Mouse (Mus musculus) intestine, embryonic 15.5 days (tissue): ENCODE data around the gene Syt2. TPM values are rescaled to one million over a fixed set of nuclear protein-coding genes. Genes with fewer than 3 reads are reported as not detected.

ENCODE experiments used
- ATAC-seq: fragments of 200-750 bp; cut with Nextera tagmentation; 2 replicates; pipeline ENCODE4 v1.8.0; 2017; ENCODE audit warnings: moderate TSS enrichment, moderate library complexity
- H3K27ac ChIP-seq: fragments of 300-500 bp; sonication (generic); 2 replicates; pipeline ENCODE4 v1.5.1; 2015; ENCODE audit warnings: mild to moderate bottlenecking, inconsistent platforms
- H3K27me3 ChIP-seq: fragments of 300-500 bp; sonication (generic); replicated peaks from 2 replicates; pipeline ENCODE4 v1.6.1; 2015; ENCODE audit warnings: inconsistent platforms
- H3K36me3 ChIP-seq: fragments of 300-500 bp; sonication (generic); 2 replicates; pipeline ENCODE4 v1.6.1; 2015; ENCODE audit warnings: inconsistent platforms
- H3K4me1 ChIP-seq: fragments of 300-500 bp; sonication (generic); replicated peaks from 2 replicates; pipeline ENCODE4 v1.6.1; 2015; ENCODE audit warnings: inconsistent platforms
- H3K4me2 ChIP-seq: fragments of 300-500 bp; sonication (generic); replicated peaks from 2 replicates; pipeline ENCODE4 v1.6.1; 2015; ENCODE audit warnings: mild to moderate bottlenecking, inconsistent platforms
- H3K4me3 ChIP-seq: fragments of 300-500 bp; sonication (generic); replicated peaks from 2 replicates; pipeline ENCODE4 v1.5.1; 2015; ENCODE audit warnings: inconsistent platforms
- H3K9ac ChIP-seq: fragments of 300-500 bp; sonication (generic); 2 replicates; pipeline ENCODE4 v1.6.1; 2015; ENCODE audit warnings: inconsistent platforms
- H3K9me3 ChIP-seq: fragments of 300-500 bp; sonication (generic); 2 replicates; pipeline ENCODE4 v1.6.1; 2016; ENCODE audit warnings: inconsistent platforms
- WGBS: fragments of 180-500 bp; shearing (Covaris S2); methylation state at CpG from one replicate; pipeline ENCODE4 v1.1.7; 2015; 5-methylcytosine and 5-hydroxymethylcytosine counted together
- polyA plus RNA-seq: library from polyadenylated mRNA; unstranded; fragments of >200 nt; fragmentation: Nextera tagmentation; extraction: Ambion mirVana; gene quantifications from 2 replicates; pipeline ENCODE4 v1.2.1, GENCODE M21; 2015

The Syt2 gene
- polyA plus RNA-seq, 1 experiment from 2014 or later, result 2.0 TPM

DNA sequence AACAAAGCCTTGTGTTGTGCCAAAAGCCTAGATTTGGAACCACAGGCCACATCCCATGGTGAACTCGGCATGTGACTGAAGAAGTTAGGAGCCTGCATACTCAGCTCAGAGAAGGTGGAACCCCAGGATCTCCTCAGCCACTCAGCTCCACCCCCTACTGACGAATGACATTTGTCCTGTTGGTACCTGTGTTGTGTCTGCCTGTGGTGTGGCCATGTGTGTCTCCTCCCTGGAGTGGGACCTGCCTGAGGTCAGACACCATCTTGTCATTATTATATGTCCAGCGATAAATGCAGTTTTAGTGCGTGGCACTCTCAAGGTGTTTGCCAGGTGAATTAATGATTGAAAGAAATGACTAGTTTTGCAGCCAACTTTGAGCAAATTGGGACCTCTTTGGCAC lies 50.6 kb downstream of the Syt2 start:
- H3K9me3 ChIP-seq, result no peaks in the 10 kb centered on the region
- H3K4me3 ChIP-seq, result no peak overlapping the region
- no peaks in the 10 kb centered on the region for H3K36me3 ChIP-seq
- no peaks in the 10 kb centered on the region for H3K4me1 ChIP-seq
- 80% methylated on average over 4 of the region's 4 CpGs for WGBS
- no peaks in the 10 kb centered on the region for H3K27me3 ChIP-seq
- no peak overlapping the region for H3K4me2 ChIP-seq
- H3K27ac ChIP-seq, result no peak overlapping the region
- no peak overlapping the region for H3K9ac ChIP-seq
- ATAC-seq, result no peak

DNA sequence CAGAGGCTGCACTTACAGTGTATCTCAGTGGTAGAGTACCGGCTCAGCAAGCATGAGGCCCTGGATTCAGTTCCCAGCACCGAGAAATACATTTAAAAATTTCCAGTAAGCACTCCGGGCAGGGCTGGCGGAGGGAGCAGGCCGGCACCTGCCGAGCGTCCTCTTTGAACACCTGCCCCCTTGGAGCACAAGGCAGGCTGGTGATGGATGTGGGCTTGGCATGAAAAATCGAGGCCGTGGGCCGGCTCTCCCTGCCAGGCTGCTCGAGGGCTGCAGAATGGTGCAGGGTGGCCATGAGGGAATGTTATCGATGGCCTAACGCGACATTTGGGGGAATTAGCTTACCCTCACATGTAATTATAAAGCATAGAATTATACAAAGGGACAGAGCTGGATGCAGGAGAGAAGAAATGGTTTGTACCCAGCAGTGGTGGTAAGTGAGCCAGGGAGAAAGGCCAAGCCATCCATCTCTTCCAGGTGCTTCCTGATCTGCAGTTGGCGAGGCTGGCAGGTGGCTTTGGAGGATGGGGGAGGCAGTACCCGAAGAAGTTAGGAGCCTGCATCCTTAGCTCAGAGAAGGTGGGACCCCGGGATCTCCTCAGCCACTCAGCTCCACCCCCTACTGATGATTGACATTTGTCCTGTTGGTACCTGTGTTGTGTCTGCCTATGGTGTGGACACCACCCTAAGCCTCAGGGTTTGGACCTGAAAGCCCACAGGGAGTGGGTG lies 51.2 kb downstream of the Syt2 start:
- Histone ChIP-seq H3K9me3 (no peaks in the 10 kb centered on the region), H3K4me2 (no peak overlapping the region), H3K27ac (no peak overlapping the region), H3K27me3 (no peaks in the 10 kb centered on the region), H3K9ac (no peak overlapping the region), H3K4me1 (no peaks in the 10 kb centered on the region), H3K4me3 (no peak overlapping the region), H3K36me3 (no peaks in the 10 kb centered on the region)
- WGBS, result 87% methylated on average over 17 of the region's 17 CpGs
- no peak for ATAC-seq

DNA sequence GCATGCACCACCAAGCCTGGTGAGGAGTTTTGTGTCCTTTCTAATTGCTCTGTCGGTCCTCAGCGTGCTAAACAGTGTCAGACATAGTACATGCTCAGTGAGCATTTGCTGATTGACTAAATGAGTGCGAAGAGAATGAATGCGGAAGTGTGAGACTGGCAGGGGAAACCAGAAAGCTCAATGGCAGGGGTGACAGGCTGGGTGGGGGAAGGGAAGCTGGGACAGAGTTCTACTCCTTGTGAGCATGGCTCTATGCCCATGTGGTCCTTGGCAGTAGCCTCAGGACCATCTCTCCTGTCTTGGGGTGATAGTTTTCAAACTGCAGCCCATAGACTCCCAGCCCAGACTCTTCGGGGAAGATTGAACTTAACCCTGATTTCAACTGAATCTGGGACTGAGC lies 52.0 kb downstream of the Syt2 start:
- 81% methylated on average over 5 of the region's 5 CpGs for WGBS
- Histone ChIP-seq H3K27me3 (no peaks in the 10 kb centered on the region), H3K4me2 (no peak overlapping the region), H3K4me1 (no peaks in the 10 kb centered on the region), H3K36me3 (no peaks in the 10 kb centered on the region), H3K4me3 (no peak overlapping the region), H3K9ac (no peak overlapping the region), H3K27ac (no peak overlapping the region), H3K9me3 (no peaks in the 10 kb centered on the region)
- ATAC-seq, result no peak

DNA sequence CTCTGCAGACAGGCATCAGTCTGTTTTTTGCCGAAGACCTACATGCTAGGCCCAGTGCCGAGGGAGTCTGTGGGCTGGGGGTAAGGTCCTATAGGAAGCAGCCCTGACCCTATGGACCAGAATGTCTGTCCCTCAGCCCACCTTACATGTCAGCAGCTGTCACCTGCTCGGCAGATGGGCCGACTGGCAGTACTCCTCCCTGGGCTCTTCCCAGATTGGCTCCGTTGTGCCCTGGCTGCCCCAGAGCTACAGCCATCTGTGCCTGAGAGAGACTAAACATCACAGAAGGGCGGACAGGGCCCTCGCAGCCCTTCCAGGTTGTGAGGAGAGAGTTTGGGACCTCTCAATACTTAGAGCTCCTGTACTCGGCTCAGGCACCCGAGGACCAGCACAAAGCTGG lies 52.9 kb downstream of the Syt2 start:
- Histone ChIP-seq H3K4me3 (no peak overlapping the region), H3K4me1 (0 out of 2 replicates have a peak, but pooled peaks cover under 1% of the 10 kb centered on the region), H3K27ac (no peak overlapping the region), H3K9me3 (no peaks in the 10 kb centered on the region), H3K4me2 (no peak overlapping the region), H3K27me3 (no peaks in the 10 kb centered on the region), H3K36me3 (no peaks in the 10 kb centered on the region), H3K9ac (no peak overlapping the region)
- WGBS, result 80% methylated on average over 9 of the region's 9 CpGs
- no peak for ATAC-seq

DNA sequence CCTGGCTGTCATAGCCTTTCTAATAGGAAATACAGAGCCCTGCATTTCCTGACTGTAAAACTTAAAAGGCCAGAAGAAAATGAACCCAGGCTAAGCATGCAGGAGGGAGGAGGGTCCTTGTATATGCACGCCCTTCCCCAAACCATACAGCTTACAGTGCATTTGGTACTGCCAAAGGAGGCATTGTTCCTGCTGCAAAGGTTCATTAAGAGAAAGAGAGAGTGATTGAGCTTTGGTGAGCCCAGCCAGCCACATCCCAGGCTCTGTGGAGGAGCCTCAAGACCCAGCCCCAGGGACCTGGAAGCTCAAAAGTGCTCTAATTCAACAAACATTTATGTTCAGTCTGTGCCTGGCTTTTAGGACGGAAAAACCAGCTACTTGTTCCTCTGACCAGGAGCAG lies 53.7 kb downstream of the Syt2 start:
- WGBS, result 52% methylated on average over 2 of the region's 2 CpGs
- 0 out of 2 replicates have a peak, but pooled peaks cover 4% of the 10 kb centered on the region for H3K4me1 ChIP-seq
- no peak overlapping the region for H3K4me2 ChIP-seq
- no peak overlapping the region for H3K4me3 ChIP-seq
- no peaks in the 10 kb centered on the region for H3K36me3 ChIP-seq
- ATAC-seq, result no peak
- no peaks in the 10 kb centered on the region for H3K27me3 ChIP-seq
- no peak overlapping the region for H3K27ac ChIP-seq
- H3K9ac ChIP-seq, result no peak overlapping the region
- H3K9me3 ChIP-seq, result no peaks in the 10 kb centered on the region

DNA sequence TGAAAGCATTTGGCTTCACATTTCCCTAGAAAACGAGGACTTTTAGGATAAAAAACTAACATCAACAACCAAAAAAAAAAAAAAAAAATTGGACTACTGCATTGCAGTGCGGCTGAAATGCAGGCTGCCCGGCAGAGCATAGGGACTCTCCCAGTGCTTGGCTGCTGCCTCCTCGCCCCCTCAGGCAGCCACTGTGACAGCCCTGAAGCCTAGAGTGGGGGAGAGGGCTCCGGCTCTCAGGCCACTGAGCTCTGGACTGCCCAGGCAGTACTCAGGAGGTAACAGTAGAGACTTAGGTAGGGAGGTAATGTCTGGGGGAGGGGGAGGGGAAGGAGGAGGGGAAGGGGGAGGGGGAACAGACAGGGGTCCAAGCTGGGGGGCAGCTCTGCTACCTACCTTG lies 54.2 kb downstream of the Syt2 start:
- Histone ChIP-seq H3K9me3 (no peaks in the 10 kb centered on the region), H3K27ac (no peak overlapping the region), H3K36me3 (no peaks in the 10 kb centered on the region), H3K9ac (no peak overlapping the region), H3K4me3 (no peak overlapping the region), H3K27me3 (no peaks in the 10 kb centered on the region), H3K4me1 (0 out of 2 replicates have a peak, but pooled peaks cover 4% of the 10 kb centered on the region), H3K4me2 (no peak overlapping the region)
- 39% methylated on average over 5 of the region's 5 CpGs for WGBS
- no peak for ATAC-seq

DNA sequence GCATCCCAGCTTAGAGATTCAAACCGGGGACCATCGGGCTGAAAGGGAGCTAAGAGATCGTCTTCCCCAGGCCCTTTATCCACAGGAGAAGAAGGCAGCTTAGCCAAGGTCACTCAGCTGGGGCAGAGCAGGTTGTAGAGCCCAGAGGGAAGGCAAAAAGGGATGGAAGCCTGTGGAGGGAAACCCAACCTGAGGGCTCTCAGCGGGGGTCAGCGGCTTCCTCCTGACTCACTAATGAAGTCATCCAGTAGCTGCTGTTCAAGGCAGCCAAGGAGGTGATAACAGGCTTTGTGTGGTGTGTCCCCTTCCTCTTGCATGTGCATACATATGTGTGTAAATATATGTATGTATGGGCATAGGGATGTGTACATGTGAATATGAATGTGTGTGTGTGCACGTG lies 54.7 kb downstream of the Syt2 start:
- Histone ChIP-seq H3K4me1 (0 out of 2 replicates have a peak, but pooled peaks cover 4% of the 10 kb centered on the region), H3K27ac (no peak overlapping the region), H3K4me3 (no peak overlapping the region), H3K4me2 (no peak overlapping the region), H3K9ac (no peak overlapping the region), H3K36me3 (no peaks in the 10 kb centered on the region), H3K9me3 (no peaks in the 10 kb centered on the region), H3K27me3 (no peaks in the 10 kb centered on the region)
- ATAC-seq, result no peak
- WGBS, result 31% methylated on average over 6 of the region's 6 CpGs

DNA sequence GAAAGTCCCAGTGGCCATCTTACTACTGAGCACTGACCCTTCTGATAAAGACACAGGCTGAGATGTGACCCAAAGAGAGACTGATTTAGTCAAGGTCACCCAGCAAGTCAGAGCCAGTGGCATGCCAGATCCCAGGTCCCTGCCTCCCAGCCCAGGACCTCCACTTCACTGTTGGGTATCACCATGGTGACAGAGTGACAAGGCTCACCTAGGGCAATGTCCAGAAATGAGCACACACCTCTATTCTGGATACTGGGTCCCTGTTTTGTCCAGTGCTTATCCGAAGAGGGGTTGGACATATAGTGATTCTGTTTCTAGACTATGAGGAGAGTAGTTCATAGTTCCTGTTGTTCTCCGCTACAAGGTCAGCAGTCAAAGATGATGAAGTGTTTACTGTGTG lies 56.8 kb downstream of the Syt2 start:
- 76% methylated on average over 2 of the region's 2 CpGs for WGBS
- H3K36me3 ChIP-seq, result no peaks in the 10 kb centered on the region
- H3K9me3 ChIP-seq, result no peaks in the 10 kb centered on the region
- H3K4me3 ChIP-seq, result no peak overlapping the region
- 0 out of 2 replicates have a peak, but pooled peaks cover 5% of the 10 kb centered on the region for H3K27me3 ChIP-seq
- no peak for ATAC-seq
- no peak overlapping the region for H3K27ac ChIP-seq
- no peak overlapping the region for H3K9ac ChIP-seq
- 0 out of 2 replicates have a peak, but pooled peaks cover 5% of the 10 kb centered on the region for H3K4me1 ChIP-seq
- no peak overlapping the region for H3K4me2 ChIP-seq

DNA sequence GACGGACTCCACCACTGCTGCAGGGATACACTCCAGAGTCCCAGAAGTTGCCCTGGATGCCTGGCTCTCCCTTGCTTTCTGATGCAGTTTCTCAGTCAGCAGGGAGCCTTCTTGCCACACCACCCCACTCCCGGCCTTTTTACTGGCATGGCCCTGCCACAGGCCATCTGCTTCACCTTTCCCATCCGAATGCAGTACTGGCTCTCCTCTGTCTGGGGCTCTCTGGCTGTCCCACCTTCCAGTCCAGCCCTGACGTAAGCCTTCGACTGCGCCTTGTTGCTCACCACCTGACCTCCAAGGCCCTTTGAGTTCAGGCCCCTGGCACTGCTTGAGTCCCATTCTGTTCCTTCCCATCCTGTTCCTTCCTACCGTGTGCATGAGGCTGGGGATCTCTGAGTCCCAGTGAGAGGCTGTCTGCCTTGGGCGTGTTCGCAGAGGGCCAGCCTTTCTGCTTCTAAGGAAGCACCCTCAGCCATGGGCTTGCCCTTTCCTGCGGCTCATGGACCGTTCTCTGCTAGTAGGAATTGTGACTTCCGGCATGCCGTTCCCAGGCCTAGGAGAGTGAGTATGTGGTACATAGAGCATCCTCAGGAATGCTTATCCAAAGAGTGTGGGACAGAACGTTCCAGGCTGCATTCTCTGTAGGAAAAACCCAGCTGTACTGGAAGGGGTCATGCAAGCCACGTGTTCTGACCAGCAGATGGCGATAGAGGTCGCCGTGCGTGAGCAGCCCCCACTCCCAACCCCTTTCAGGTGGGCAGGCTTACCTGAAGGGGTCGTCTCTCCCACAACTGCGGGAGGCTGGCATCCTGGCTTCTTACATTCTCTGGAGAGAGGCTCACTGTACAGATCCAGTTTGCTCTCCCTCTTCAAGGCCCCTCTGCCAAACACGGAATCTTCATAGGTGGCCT lies 58.2 kb downstream of the Syt2 start:
- Histone ChIP-seq H3K4me1 (peaks cover 19% of the 10 kb centered on the region), H3K9ac (no peak overlapping the region), H3K4me3 (no peak overlapping the region), H3K9me3 (no peaks in the 10 kb centered on the region), H3K4me2 (no peak overlapping the region), H3K27ac (no peak overlapping the region), H3K27me3 (peaks cover 12% of the 10 kb centered on the region; the same call in 1 of the 2 replicates), H3K36me3 (no peaks in the 10 kb centered on the region)
- WGBS, result 34% methylated on average over 22 of the region's 22 CpGs
- ATAC-seq, result peak; percentile 17; the same call in 1 of the 2 replicates

DNA sequence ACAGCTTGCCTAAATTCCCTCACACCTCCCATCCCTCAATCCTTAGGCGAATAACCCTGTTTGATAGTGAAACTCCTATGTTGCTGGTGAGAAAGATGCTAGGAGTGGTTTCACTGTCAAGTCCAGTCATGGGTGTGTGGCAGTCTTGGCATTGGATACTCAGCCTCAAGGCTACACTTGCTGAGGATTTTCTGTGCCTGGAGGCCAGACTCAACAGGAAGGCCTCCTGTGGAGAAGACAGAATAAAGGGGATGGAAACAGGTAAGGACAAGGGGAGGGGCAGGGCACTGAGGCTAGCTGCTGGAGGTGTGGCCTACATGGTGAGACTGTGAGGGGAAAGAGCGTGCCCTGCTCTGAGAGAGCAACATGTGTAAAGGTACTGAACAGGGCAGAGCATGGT lies 60.1 kb downstream of the Syt2 start:
- Histone ChIP-seq H3K9ac (no peak overlapping the region), H3K27me3 (peaks cover 22% of the 10 kb centered on the region), H3K27ac (no peak overlapping the region), H3K36me3 (no peaks in the 10 kb centered on the region), H3K4me2 (no peak overlapping the region), H3K9me3 (no peaks in the 10 kb centered on the region), H3K4me1 (peaks cover 19% of the 10 kb centered on the region), H3K4me3 (no peak overlapping the region)
- ATAC-seq, result no peak
- 78% methylated on average over 2 of the region's 2 CpGs for WGBS

DNA sequence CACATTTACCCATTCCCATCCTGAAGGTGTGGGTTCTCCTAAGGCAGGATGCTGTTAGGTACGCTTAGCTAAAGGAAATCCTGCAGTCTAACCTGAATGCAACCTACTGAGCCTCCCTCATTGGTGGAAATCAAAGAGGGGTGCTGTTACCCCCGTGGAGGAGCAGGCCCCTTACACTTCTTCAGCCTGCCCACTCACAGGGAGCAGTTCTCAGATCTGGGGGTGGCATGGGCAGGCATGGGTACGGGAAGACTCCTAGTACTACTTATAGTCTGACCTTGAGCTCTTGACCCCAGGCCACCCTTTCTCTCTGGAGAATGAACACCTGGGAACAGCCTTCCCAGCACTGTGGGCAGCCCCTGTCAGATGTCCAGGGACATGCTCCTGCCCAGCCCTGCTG lies 61.0 kb downstream of the Syt2 start:
- no peaks in the 10 kb centered on the region for H3K9me3 ChIP-seq
- H3K4me3 ChIP-seq, result no peak overlapping the region
- peaks cover 22% of the 10 kb centered on the region for H3K27me3 ChIP-seq
- WGBS, result 85% methylated on average over 3 of the region's 3 CpGs
- H3K27ac ChIP-seq, result no peak overlapping the region
- peaks cover 19% of the 10 kb centered on the region for H3K4me1 ChIP-seq
- no peaks in the 10 kb centered on the region for H3K36me3 ChIP-seq
- no peak for ATAC-seq
- no peak overlapping the region for H3K9ac ChIP-seq
- no peak overlapping the region for H3K4me2 ChIP-seq

DNA sequence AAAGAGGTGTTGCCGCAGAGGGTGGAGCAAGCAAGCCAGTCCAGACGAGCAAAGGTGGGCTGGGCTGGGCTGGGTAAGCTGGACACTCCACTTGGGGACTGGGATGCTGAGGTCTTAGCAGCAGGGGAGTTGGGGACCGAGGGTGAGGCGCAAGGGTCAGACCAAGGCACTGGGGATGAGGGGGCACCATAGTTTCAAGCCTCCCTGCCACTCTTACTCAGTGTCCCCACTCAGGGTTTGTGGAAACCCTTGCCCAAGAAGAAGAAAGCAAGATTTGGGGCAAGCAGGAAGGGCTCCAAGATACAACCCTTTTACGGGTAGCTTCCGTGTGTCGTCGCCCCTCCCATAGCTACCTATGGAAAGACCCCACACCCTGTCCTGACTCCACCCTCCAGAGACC lies 61.8 kb downstream of the Syt2 start:
- H3K36me3 ChIP-seq, result no peaks in the 10 kb centered on the region
- peak overlapping the region; percentile 99 for H3K4me2 ChIP-seq
- ATAC-seq, result peak; percentile 18
- 19% methylated on average over 8 of the region's 8 CpGs for WGBS
- peak overlapping the region; percentile 45; the same call in 1 of the 2 replicates for H3K9ac ChIP-seq
- peaks cover 19% of the 10 kb centered on the region for H3K4me1 ChIP-seq
- H3K27ac ChIP-seq, result no peak overlapping the region
- no peaks in the 10 kb centered on the region for H3K9me3 ChIP-seq
- peaks cover 22% of the 10 kb centered on the region for H3K27me3 ChIP-seq
- H3K4me3 ChIP-seq, result peak overlapping the region; percentile 52
